Mouse (Mus musculus) heart, embryonic 11.5 days (tissue): ENCODE measurements at regions not wholly inside any gene's neighbourhood (a gene's known extent, or its start where the extent isn't known, plus 50 kb on each side); places are given as distances from the start of the nearest gene placed in this dataset.

Experiments
- ATAC-seq: fragments of 200-750 bp; cut with Nextera tagmentation; replicated peaks from 2 replicates; pipeline ENCODE4 v1.8.0; 2017; ENCODE audit warnings: moderate library complexity; ENCODE audit not compliant: insufficient number of reproducible peaks, low FRiP score, low TSS enrichment
- H3K27ac ChIP-seq: fragments of 300-500 bp; sonication (generic); 2 replicates; pipeline ENCODE4 v1.5.1; 2014; ENCODE audit warnings: mild to moderate bottlenecking, low read depth, low read length
- H3K27me3 ChIP-seq: fragments of 300-500 bp; sonication (generic); 2 replicates; pipeline ENCODE4 v1.6.1; 2014; ENCODE audit warnings: mild to moderate bottlenecking, low read length, mixed read lengths; ENCODE audit not compliant: control insufficient read depth, insufficient read depth
- H3K36me3 ChIP-seq: fragments of 300-500 bp; sonication (generic); 2 replicates; pipeline ENCODE4 v1.6.1; 2014; ENCODE audit warnings: mild to moderate bottlenecking, low read length, moderate library complexity, mixed read lengths; ENCODE audit not compliant: control insufficient read depth, insufficient read depth
- H3K4me1 ChIP-seq: fragments of 300-500 bp; sonication (generic); 2 replicates; pipeline ENCODE4 v1.6.1; 2014; ENCODE audit warnings: low read length; ENCODE audit not compliant: control insufficient read depth, insufficient read depth
- H3K4me2 ChIP-seq: fragments of 300-500 bp; sonication (generic); 2 replicates; pipeline ENCODE4 v1.6.1; 2014; ENCODE audit warnings: mild to moderate bottlenecking, moderate library complexity
- H3K4me3 ChIP-seq: fragments of 300-500 bp; sonication (generic); 2 replicates; pipeline ENCODE4 v1.5.1; 2014; ENCODE audit warnings: low read depth, low read length
- H3K9ac ChIP-seq: fragments of 300-500 bp; sonication (generic); 2 replicates; pipeline ENCODE4 v1.6.1; 2014; ENCODE audit warnings: mild to moderate bottlenecking, low read depth, low read length, moderate library complexity
- H3K9me3 ChIP-seq: fragments of 300-500 bp; sonication (generic); replicated peaks from 2 replicates; pipeline ENCODE4 v1.6.1; 2016; ENCODE audit warnings: low read length; ENCODE audit not compliant: control insufficient read depth
- WGBS: fragments of 180-500 bp; shearing (Covaris S2); extraction: QIAGEN DNeasy Blood & Tissue Kit; methylation state at CpG from one replicate; pipeline ENCODE4 v1.1.7; 2014; ENCODE audit not compliant: insufficient replicate concordance; 5-methylcytosine and 5-hydroxymethylcytosine counted together

DNA sequence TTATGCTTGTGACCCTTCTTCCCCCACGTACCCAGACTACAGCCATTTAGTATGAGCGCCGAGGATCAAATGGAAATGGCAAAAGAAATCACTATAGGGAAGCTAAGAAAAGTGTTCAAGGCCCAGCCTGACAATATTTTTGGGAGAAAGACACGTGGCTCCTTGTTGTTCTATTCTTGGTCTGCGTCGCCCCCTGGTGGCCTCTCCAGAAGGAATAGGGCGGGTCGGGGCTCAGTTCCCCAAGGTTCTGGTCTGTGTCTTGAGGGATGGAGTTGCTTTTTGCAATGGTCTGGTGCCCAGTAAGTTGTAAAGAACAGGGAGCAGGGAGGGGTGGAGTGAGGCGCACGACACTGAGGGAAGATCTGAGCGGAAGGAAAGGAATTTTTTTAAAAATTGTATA is 264.4 kb upstream of the Nfe2l3 start:
- ATAC-seq, result no peak
- Histone ChIP-seq H3K9ac (peak overlapping the region; percentile 74), H3K4me2 (peak overlapping the region; percentile 85), H3K9me3 (no peaks in the 10 kb centered on the region), H3K27ac (peak overlapping the region; percentile 95), H3K36me3 (no peaks in the 10 kb centered on the region), H3K4me1 (peaks cover 18% of the 10 kb centered on the region), H3K27me3 (no peaks in the 10 kb centered on the region), H3K4me3 (peak overlapping the region; percentile 39)
- WGBS, result 2% methylated on average over 11 of the region's 11 CpGs

DNA sequence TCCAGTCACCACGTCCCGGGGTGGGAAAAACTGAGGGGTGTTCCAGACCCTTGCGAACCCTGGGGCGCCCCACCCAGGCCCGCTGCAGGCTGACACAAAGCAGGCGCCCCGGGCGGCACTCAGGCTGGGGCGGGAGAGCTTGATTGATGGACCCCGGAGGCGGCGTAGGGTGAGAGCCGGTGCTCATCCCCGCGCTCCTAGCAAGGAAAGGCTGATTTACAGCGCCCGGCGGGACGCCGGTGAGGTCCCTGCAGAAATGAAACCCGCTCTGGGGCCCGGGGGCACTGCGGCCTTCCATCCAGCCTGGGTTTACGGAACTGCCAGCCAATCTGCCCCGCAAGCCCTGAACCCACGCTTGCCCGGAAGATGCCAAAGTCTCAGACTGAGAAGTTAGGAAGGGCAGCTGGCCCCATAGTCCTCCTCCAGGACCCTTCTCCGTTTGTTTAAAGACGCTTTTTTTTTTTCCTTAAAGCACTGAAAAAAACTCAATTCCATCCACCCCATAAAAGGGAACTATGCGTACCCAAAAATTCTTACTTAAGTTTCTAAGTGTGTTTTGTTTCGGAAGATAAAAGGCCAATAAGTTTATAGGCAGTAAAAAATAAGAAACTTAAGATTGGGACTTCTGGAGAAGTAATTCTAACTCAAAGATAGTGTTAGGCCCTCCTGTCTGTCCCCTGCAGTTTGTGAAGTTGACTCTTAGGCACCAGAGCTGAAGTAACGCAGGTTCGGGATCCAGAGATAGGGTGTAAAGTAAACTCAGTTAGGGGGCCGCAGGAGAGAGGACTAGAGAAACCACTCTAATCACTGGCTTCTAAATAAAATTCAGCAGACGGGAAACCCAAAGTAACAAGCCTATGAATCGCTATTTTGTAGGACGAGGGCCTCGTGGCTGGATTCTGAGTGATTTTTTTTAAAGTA is 263.4 kb upstream of the Nfe2l3 start:
- ATAC-seq, result no peak; the same call in 1 of the 2 replicates
- H3K27me3 ChIP-seq, result no peaks in the 10 kb centered on the region
- peak overlapping the region; percentile 95 for H3K27ac ChIP-seq
- H3K4me1 ChIP-seq, result peaks cover 16% of the 10 kb centered on the region
- H3K4me2 ChIP-seq, result peak overlapping the region; percentile 85
- H3K9ac ChIP-seq, result peak overlapping the region; percentile 74
- 5% methylated on average over 38 of the region's 38 CpGs for WGBS
- H3K9me3 ChIP-seq, result no peaks in the 10 kb centered on the region
- H3K4me3 ChIP-seq, result peak overlapping the region; percentile 39
- H3K36me3 ChIP-seq, result no peaks in the 10 kb centered on the region

DNA sequence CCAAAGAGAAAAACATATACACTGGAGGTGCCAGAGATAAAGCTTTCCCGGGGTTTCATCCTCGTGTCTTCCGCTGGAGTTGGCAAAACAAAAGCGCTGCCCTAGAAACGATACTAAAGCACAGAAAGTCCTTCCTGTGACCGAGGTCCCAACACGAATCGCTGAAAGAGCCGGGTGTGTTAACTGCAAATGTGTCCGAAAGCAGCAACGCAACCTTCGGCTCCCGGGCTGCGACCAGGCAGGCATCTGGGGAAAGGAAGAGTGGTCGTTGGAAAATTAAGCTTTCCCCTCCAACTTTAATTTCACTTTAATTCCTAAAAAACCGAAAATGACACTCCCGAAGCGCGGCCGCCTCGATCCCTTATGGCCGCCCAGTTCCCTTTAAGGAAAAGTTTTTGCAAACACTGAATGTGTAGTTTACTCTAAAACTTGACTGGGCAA is 262.5 kb upstream of the Nfe2l3 start:
- Histone ChIP-seq H3K27me3 (0 out of 2 replicates have a peak, but pooled peaks cover 4% of the 10 kb centered on the region), H3K4me3 (peak overlapping the region; percentile 38), H3K36me3 (no peaks in the 10 kb centered on the region), H3K4me2 (peak overlapping the region; percentile 85), H3K27ac (peak overlapping the region; percentile 95), H3K4me1 (peaks cover 21% of the 10 kb centered on the region), H3K9ac (peak overlapping the region; percentile 74), H3K9me3 (no peaks in the 10 kb centered on the region)
- WGBS, result under 1% methylated on average over 22 of the region's 22 CpGs
- ATAC-seq, result no peak

DNA sequence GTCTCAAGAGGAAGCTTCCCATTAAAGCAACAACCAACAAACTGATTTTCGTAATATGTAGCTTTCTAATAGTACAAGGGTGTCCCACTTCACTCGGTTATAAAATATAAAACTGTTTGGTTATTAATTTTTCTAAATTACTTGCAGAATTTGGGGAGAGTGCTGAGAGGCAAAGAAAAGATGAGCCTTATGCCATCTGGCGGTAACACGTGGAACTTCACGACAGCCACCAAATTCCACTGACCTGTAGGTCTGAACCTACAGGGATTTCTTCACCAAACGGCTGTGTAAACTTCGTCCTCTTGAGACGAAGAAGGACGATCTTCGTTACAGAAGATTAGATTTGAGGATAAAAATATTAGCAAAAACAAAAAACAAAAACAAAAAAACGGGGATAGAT is 262.1 kb upstream of the Nfe2l3 start:
- ATAC-seq, result 0 out of 2 replicates have a peak, but pooled peaks have one; percentile 37
- H3K27me3 ChIP-seq, result peaks cover 7% of the 10 kb centered on the region; the same call in 1 of the 2 replicates
- H3K4me1 ChIP-seq, result peaks cover 21% of the 10 kb centered on the region
- H3K4me2 ChIP-seq, result peak overlapping the region; percentile 85
- H3K9ac ChIP-seq, result peak overlapping the region; percentile 74; the same call in 1 of the 2 replicates
- H3K27ac ChIP-seq, result peak overlapping the region; percentile 95
- peak overlapping the region; percentile 38 for H3K4me3 ChIP-seq
- H3K9me3 ChIP-seq, result no peaks in the 10 kb centered on the region
- no peaks in the 10 kb centered on the region for H3K36me3 ChIP-seq
- WGBS, result under 1% methylated on average over 11 of the region's 11 CpGs

DNA sequence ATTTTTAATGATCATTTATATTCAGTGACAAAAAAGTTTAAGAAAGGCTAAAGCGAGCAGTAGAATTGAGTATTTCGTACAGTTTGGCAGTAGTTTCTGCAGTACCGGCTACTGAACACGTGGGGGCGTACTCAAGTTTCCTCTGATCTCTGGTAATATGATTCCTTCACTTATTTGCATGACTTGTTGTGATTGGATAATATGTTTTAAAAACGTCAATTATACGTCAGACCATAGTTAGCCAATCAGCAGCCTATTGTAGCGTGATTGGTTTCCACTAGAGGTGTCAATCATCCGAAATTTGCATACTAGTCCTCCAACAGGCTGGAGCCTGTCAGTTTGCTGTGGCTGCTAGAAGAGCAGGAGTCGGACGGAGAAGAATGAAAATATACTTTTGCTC is 261.6 kb upstream of the Nfe2l3 start:
- H3K27ac ChIP-seq, result no peak overlapping the region
- no peaks in the 10 kb centered on the region for H3K36me3 ChIP-seq
- no peak overlapping the region for H3K9ac ChIP-seq
- H3K27me3 ChIP-seq, result peaks cover 10% of the 10 kb centered on the region; the same call in 1 of the 2 replicates
- no peaks in the 10 kb centered on the region for H3K9me3 ChIP-seq
- peaks cover 21% of the 10 kb centered on the region for H3K4me1 ChIP-seq
- ATAC-seq, result peak; percentile 82
- WGBS, result under 1% methylated on average over 11 of the region's 11 CpGs
- peak overlapping the region; percentile 85 for H3K4me2 ChIP-seq
- H3K4me3 ChIP-seq, result peak overlapping the region; percentile 38; the same call in 1 of the 2 replicates

DNA sequence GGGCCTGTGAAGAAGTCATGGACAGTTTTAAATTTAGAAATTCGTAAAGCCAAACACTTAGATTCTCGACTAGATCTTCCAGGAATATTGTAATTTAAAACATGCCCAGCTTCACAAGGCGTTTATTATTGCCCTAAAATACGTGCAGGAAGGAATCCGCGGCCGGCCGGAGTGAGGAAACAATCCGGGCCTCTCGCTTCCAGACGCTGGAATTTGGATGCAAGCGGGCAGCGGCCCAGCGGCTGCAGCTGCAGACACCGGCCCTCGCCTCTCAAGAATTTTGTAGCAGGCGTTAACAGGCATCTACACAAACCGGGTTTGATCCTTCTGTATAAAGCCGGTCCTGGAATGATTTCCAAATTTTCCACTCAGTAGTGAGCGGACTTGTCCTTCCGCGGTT is 260.7 kb upstream of the Nfe2l3 start:
- peak overlapping the region; percentile 48 for H3K4me3 ChIP-seq
- H3K36me3 ChIP-seq, result no peaks in the 10 kb centered on the region
- H3K4me1 ChIP-seq, result peaks cover 21% of the 10 kb centered on the region
- peak overlapping the region; percentile 71 for H3K9ac ChIP-seq
- peak overlapping the region; percentile 91 for H3K4me2 ChIP-seq
- no peaks in the 10 kb centered on the region for H3K9me3 ChIP-seq
- H3K27ac ChIP-seq, result peak overlapping the region; percentile 84
- WGBS, result 3% methylated on average over 22 of the region's 22 CpGs
- ATAC-seq, result no peak
- peaks cover 18% of the 10 kb centered on the region; the same call in 1 of the 2 replicates for H3K27me3 ChIP-seq

DNA sequence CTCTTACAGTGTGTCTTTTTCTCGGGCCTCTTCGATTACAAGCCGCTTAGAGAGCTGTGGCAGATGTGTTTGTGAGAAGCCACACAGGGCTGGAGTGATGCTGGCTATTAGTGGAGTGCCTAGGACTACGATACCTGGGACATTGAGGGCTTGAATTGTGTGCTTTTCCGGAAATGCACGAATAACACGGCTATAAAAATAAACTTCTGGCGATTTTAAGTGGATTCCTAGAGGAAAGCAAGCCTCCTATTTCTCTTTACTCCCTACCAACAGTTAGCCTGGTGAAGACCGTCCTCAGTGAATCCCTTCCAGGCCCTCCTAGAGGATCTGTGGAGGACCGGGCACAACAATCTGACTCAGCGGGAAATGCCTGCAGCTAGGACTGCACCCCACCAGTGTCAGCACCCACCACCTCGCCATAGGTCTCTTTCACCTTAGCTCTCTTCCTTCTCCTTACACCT is 260.1 kb upstream of the Nfe2l3 start:
- 6% methylated on average over 12 of the region's 12 CpGs for WGBS
- no peaks in the 10 kb centered on the region for H3K36me3 ChIP-seq
- no peaks in the 10 kb centered on the region for H3K9me3 ChIP-seq
- peaks cover 18% of the 10 kb centered on the region; the same call in 1 of the 2 replicates for H3K27me3 ChIP-seq
- H3K27ac ChIP-seq, result peak overlapping the region; percentile 84
- peak overlapping the region; percentile 48 for H3K4me3 ChIP-seq
- no peak for ATAC-seq
- peak overlapping the region; percentile 71 for H3K9ac ChIP-seq
- H3K4me2 ChIP-seq, result peak overlapping the region; percentile 91
- peaks cover 21% of the 10 kb centered on the region for H3K4me1 ChIP-seq

DNA sequence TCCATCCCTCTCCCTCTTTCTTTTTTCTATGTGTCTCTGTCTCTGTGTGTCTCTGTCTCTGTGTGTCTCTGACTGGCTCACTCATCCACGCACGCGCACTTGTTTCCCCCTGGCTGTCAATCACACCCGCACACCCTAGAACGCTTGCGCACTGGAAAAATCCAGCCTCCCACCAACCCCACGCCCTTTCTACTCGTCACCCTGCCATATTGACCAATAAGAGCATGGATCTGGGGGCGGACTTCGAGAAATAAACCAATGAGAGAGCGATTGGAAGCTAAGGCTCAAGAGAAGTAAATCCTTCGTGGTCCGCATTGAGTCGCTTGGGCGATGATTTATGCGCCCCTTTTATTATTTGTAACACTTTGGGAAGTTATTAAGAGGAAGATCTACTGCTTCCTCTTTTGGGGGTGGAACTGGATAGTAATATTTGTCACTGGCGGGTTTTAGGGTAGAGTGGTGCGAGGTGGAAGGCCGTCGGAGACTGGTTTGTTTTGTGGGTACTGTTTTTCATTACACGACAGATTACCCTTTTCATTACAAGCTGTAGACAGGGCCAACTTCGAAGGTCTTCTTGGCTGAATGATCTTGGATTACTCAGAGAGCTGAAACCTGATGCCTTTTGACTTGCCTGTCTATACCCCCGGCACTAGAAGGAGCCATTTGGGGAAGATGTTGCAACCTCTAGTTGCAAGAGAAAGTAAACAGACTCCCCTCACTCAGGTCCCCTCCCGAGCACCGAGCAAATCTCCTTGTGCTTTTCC is 259.4 kb upstream of the Nfe2l3 start:
- H3K9me3 ChIP-seq, result no peaks in the 10 kb centered on the region

More for the DNA sequence above, 259.4 kb upstream of the Nfe2l3 start:
- Histone ChIP-seq H3K4me2 (peak overlapping the region; percentile 91), H3K27me3 (peaks cover 18% of the 10 kb centered on the region; the same call in 1 of the 2 replicates), H3K27ac (peak overlapping the region; percentile 84), H3K4me3 (peak overlapping the region; percentile 48), H3K4me1 (peaks cover 21% of the 10 kb centered on the region), H3K9ac (peak overlapping the region; percentile 71), H3K36me3 (no peaks in the 10 kb centered on the region)
- peak; percentile 89 for ATAC-seq
- under 1% methylated on average over 25 of the region's 25 CpGs for WGBS
